Mouse (Mus musculus) lung, postnatal 0 days (tissue): ENCODE measurements around the gene Ncr1. TPM values are rescaled to one million over a fixed set of nuclear protein-coding genes. Genes with fewer than 3 reads are reported as not detected.

Experiments
- ATAC-seq: fragments of 200-750 bp; cut with Nextera tagmentation; 2 replicates; pipeline ENCODE4 v1.8.0; 2017; ENCODE audit warnings: moderate library complexity
- DNase-seq: peaks from one replicate; pipeline ENCODE4 v3.0.0-alpha.2; 2016; ENCODE audit warnings: low spot score
- H3K27ac ChIP-seq: fragments of 300-500 bp; sonication (generic); 2 replicates; pipeline ENCODE4 v1.5.1; 2014; ENCODE audit warnings: antibody characterized with exemption, mild to moderate bottlenecking, low read length, mixed read lengths
- H3K27me3 ChIP-seq: fragments of 300-500 bp; sonication (generic); replicated peaks from 2 replicates; pipeline ENCODE4 v1.6.1; 2014; ENCODE audit warnings: low read length, mixed read lengths; ENCODE audit not compliant: insufficient read depth
- H3K36me3 ChIP-seq: fragments of 300-500 bp; sonication (generic); 2 replicates; pipeline ENCODE4 v1.6.1; 2014; ENCODE audit warnings: low read length, mixed read lengths; ENCODE audit not compliant: insufficient read depth
- H3K4me1 ChIP-seq: fragments of 300-500 bp; sonication (generic); 2 replicates; pipeline ENCODE4 v1.6.1; 2014; ENCODE audit warnings: antibody characterized with exemption, low read depth, low read length, mixed read lengths; ENCODE audit not compliant: insufficient read depth
- H3K4me2 ChIP-seq: fragments of 300-500 bp; sonication (generic); replicated peaks from 2 replicates; pipeline ENCODE4 v1.6.1; 2014; ENCODE audit warnings: low read depth, mild to moderate bottlenecking, low read length, moderate library complexity, mixed read lengths
- H3K4me3 ChIP-seq: fragments of 300-500 bp; sonication (generic); 2 replicates; pipeline ENCODE4 v1.5.1; 2014; ENCODE audit warnings: low read depth, low read length
- H3K9ac ChIP-seq: fragments of 300-500 bp; sonication (generic); replicated peaks from 2 replicates; pipeline ENCODE4 v1.6.1; 2014; ENCODE audit warnings: low read depth, mild to moderate bottlenecking
- H3K9me3 ChIP-seq: fragments of 300-500 bp; sonication (generic); 2 replicates; pipeline ENCODE4 v1.6.1; 2016; ENCODE audit warnings: low read length, mixed read lengths
- CTCF ChIP-seq: IDR thresholded peaks from 2 replicates; pipeline ENCODE4 v1.5.1; 2016; ENCODE audit warnings: antibody characterized with exemption, mild to moderate bottlenecking
- EP300 ChIP-seq: IDR thresholded peaks from 2 replicates; pipeline ENCODE4 v1.6.1; 2016; ENCODE audit warnings: antibody characterized with exemption, mild to moderate bottlenecking, control low read depth
- WGBS: fragments of 180-500 bp; shearing (Covaris S2); extraction: QIAGEN DNeasy Blood & Tissue Kit; methylation state at CpG from one replicate; pipeline ENCODE4 v1.1.7; 2014; 5-methylcytosine and 5-hydroxymethylcytosine counted together
- microRNA-seq: library from miRNA; unstranded; fragments of <30 nt; microRNA quantifications from one replicate; pipeline ENCODE4, GENCODE M21; 2016
- polyA plus RNA-seq: library from polyadenylated mRNA; unstranded; fragments of >200 nt; fragmentation: Nextera tagmentation; extraction: Ambion mirVana; gene quantifications from 2 replicates; pipeline ENCODE4 v1.2.1, GENCODE M21; 2015

Ncr1 gene
- polyA plus RNA-seq, 1 experiment from 2014 or later: 0.16 TPM

GRCm38 (mm10) chr7:4323301-4323700 is 14.2 kb upstream of the Ncr1 start:
- 57% methylated on average over 2 of the region's 2 CpGs for WGBS
- TF ChIP-seq CTCF (no peak), EP300 (no peak)
- ATAC-seq (no peak), DNase-seq (no peak)
- Histone ChIP-seq H3K9me3 (no peaks in the 10 kb centered on the region), H3K27ac (no peak overlapping the region), H3K27me3 (no peaks in the 10 kb centered on the region), H3K4me1 (no peaks in the 10 kb centered on the region), H3K9ac (no peak overlapping the region), H3K4me2 (no peak overlapping the region), H3K36me3 (no peaks in the 10 kb centered on the region), H3K4me3 (no peak overlapping the region)

GRCm38 (mm10) chr7:4373521-4373920 is 36.0 kb downstream of the Ncr1 start:
- Histone ChIP-seq H3K27ac (no peak overlapping the region), H3K27me3 (no peaks in the 10 kb centered on the region), H3K36me3 (no peaks in the 10 kb centered on the region), H3K9ac (no peak overlapping the region), H3K4me3 (no peak overlapping the region), H3K4me2 (no peak overlapping the region), H3K4me1 (no peaks in the 10 kb centered on the region), H3K9me3 (no peaks in the 10 kb centered on the region)
- 54% methylated on average over 7 of the region's 7 CpGs for WGBS
- ATAC-seq (peak; percentile 80), DNase-seq (peak; percentile 31)
- TF ChIP-seq EP300: no peak
- TF ChIP-seq CTCF: no peak

Small RNA genes within 50 kb of the gene (microRNA-seq; reads per million reads assigned to microRNA genes)
- gene Gm24752: not detected
- gene Gm25349: not detected

Other genes starting within 250 kb of the Ncr1 start
- gene Ttyh1, start 218.3 kb upstream of the Ncr1 start, polyA plus RNA-seq: 1.1 and 1.2 TPM in 2 replicates
- gene Leng8, start 200.7 kb upstream of the Ncr1 start, polyA plus RNA-seq: 28.0 and 29.6 TPM in 2 replicates
- gene Leng9, start 187.3 kb upstream of the Ncr1 start, polyA plus RNA-seq: 7.6 and 7.7 TPM in 2 replicates
- gene Cdc42ep5, start 172.9 kb upstream of the Ncr1 start, polyA plus RNA-seq: 46.7 and 51.1 TPM in 2 replicates
- 1.1 and 1.5 TPM in 2 replicates for gene Lilra5, start 100.0 kb upstream of the Ncr1 start, polyA plus RNA-seq
- gene Gp6, start 60.0 kb downstream of the Ncr1 start, polyA plus RNA-seq: 0.54 and 0.57 TPM in 2 replicates
- 14.1 and 17.4 TPM in 2 replicates for gene Rdh13, start 107.9 kb downstream of the Ncr1 start, polyA plus RNA-seq
- gene Eps8l1, start 123.0 kb downstream of the Ncr1 start, polyA plus RNA-seq: 15.0 and 22.5 TPM in 2 replicates
- gene Ppp1r12c, start 164.0 kb downstream of the Ncr1 start, polyA plus RNA-seq: 52.6 and 55.4 TPM in 2 replicates
- 14.0 and 17.8 TPM in 2 replicates for gene Tnnt1, start 178.7 kb downstream of the Ncr1 start, polyA plus RNA-seq
- gene Tnni3, start 186.5 kb downstream of the Ncr1 start, polyA plus RNA-seq: 81.3 and 95.6 TPM in 2 replicates
- gene Dnaaf3, start 194.7 kb downstream of the Ncr1 start, polyA plus RNA-seq: 3.3 and 3.4 TPM in 2 replicates
- 7.1 and 8.1 TPM in 2 replicates for gene Syt5, start 209.8 kb downstream of the Ncr1 start, polyA plus RNA-seq